Mouse (Mus musculus) layer of hippocampus, postnatal 36 days (tissue): Measurements from ENCODE around the gene Sec1. TPM values are rescaled to one million over a fixed set of nuclear protein-coding genes. Genes with fewer than 3 reads are reported as not detected.

Source experiments
- DNase-seq, 2 experiments: peaks; one replicate each; pipeline ENCODE4 v3.0.0; 2022
- total RNA-seq, 2 experiments: library from RNA; stranded (reverse); gene quantifications; 2 replicates each; pipeline ENCODE4 v1.2.3; 2021

Sec1 gene
- total RNA-seq, 2 experiments from 2014 or later = 2.0 to 2.7 TPM

GRCm38 (mm10) chr7:45716952-45717917 is 23.0 kb upstream of the Sec1 start:
- DNase-seq = no peak

GRCm38 (mm10) chr7:45716460-45716857 is 22.3 kb upstream of the Sec1 start:
- no peak for DNase-seq

GRCm38 (mm10) chr7:45715741-45716459 is 21.7 kb upstream of the Sec1 start:
- DNase-seq = no peak

- DNase-seq = peak; percentile 97 to 99
Measured at GRCm38 (mm10) chr7:45715090-45715708, 21.0 kb upstream of the Sec1 start, which contains the start of gene Rpl18. Gene Rpl18, plus strand, starts transcription at chr7:45715457.

- no peak for DNase-seq
Measured at GRCm38 (mm10) chr7:45714630-45715089, 20.5 kb upstream of the Sec1 start.

- no peak for DNase-seq
Measured at GRCm38 (mm10) chr7:45713881-45714520, 19.8 kb upstream of the Sec1 start.

GRCm38 (mm10) chr7:45713396-45713795 is 19.2 kb upstream of the Sec1 start:
- no peak for DNase-seq

- no peak for DNase-seq
Measured at GRCm38 (mm10) chr7:45712022-45712757, 18.0 kb upstream of the Sec1 start.

- no peak for DNase-seq
Measured at GRCm38 (mm10) chr7:45711316-45712021, 17.3 kb upstream of the Sec1 start.

- no peak for DNase-seq
Measured at GRCm38 (mm10) chr7:45710477-45711191, 16.4 kb upstream of the Sec1 start.

GRCm38 (mm10) chr7:45709677-45710355 is 15.6 kb upstream of the Sec1 start:
- no peak for DNase-seq

GRCm38 (mm10) chr7:45709036-45709435 is 14.8 kb upstream of the Sec1 start:
- no peak for DNase-seq

- no peak for DNase-seq
Measured at GRCm38 (mm10) chr7:45708221-45708761, 14.1 kb upstream of the Sec1 start.

GRCm38 (mm10) chr7:45707375-45707967 is 13.3 kb upstream of the Sec1 start:
- peak; percentile 93 for DNase-seq

- DNase-seq = peak; percentile 80 to 84
Measured at GRCm38 (mm10) chr7:45706721-45707241, 12.6 kb upstream of the Sec1 start.

- DNase-seq = peak; percentile 72 to 81
Measured at GRCm38 (mm10) chr7:45705873-45706281, 11.7 kb upstream of the Sec1 start.

GRCm38 (mm10) chr7:45705443-45705864 is 11.3 kb upstream of the Sec1 start:
- peak in 1 of 2 experiments; percentile 59 for DNase-seq

- peak; percentile 99 to 100 for DNase-seq
Measured at GRCm38 (mm10) chr7:45704730-45705442, 10.7 kb upstream of the Sec1 start, which contains the start of gene Dbp. Gene Dbp, plus strand, starts transcription at chr7:45705088.
